Mouse (Mus musculus): ENCODE data around the gene Sox1. TPM values are rescaled to one million over a fixed set of nuclear protein-coding genes. Genes with fewer than 3 reads are reported as not detected.

The Sox1 gene
- total and polyA plus RNA-seq, 2 experiments from 2014 or later, result 2.6 to 16.8 TPM

- H3K27me3 ChIP-seq (ENCODE audit: insufficient read depth, low read length), result peaks cover 68% of the 10 kb centered on the region
- no peak overlapping the region for H3K9ac ChIP-seq (replicated peaks; ENCODE audit: low read length, poor library complexity, severe bottlenecking)
- H3K27ac ChIP-seq (ENCODE audit: low read depth, low read length), result no peak overlapping the region
- 6% methylated on average over 37 of the region's 37 CpGs for WGBS
- no peak for DNase-seq (ENCODE audit: low spot score)
- ATAC-seq (ENCODE audit: low FRiP score), result no peak
- H3K4me2 ChIP-seq (ENCODE audit: low read depth, low read length, poor library complexity, severe bottlenecking), result no peak overlapping the region
- TF ChIP-seq CTCF (IDR thresholded peaks at IDR 0.05), result peak; percentile 58
- no peaks in the 10 kb centered on the region for H3K9me3 ChIP-seq (ENCODE audit: low read length)
- H3K4me1 ChIP-seq (ENCODE audit: insufficient read depth, low read length), result no peaks in the 10 kb centered on the region
- H3K36me3 ChIP-seq (ENCODE audit: insufficient read depth, low read length), result no peaks in the 10 kb centered on the region
- no peak overlapping the region for H3K4me3 ChIP-seq (ENCODE audit: low read depth, low read length)
These were observed 3.5 kb upstream of the Sox1 start for GRCm38 (mm10) chr8:12391366-12392250.

GRCm38 (mm10) chr8:12392801-12393200, 2.3 kb upstream of the Sox1 start:
- H3K4me3 ChIP-seq (ENCODE audit: low read depth, low read length), result no peak overlapping the region
- H3K27me3 ChIP-seq (ENCODE audit: insufficient read depth, low read length), result peaks cover 71% of the 10 kb centered on the region
- no peak overlapping the region for H3K27ac ChIP-seq (ENCODE audit: low read depth, low read length)
- 31% methylated on average over 1 of the region's 1 CpGs for WGBS
- DNase-seq (ENCODE audit: low spot score) (no peak), ATAC-seq (ENCODE audit: low FRiP score) (no peak)
- no peaks in the 10 kb centered on the region for H3K9me3 ChIP-seq (ENCODE audit: low read length)
- no peak overlapping the region for H3K9ac ChIP-seq (replicated peaks; ENCODE audit: low read length, poor library complexity, severe bottlenecking)
- no peaks in the 10 kb centered on the region for H3K36me3 ChIP-seq (ENCODE audit: insufficient read depth, low read length)
- TF ChIP-seq CTCF (IDR thresholded peaks at IDR 0.05), result no peak
- H3K4me2 ChIP-seq (ENCODE audit: low read depth, low read length, poor library complexity, severe bottlenecking), result no peak overlapping the region
- no peaks in the 10 kb centered on the region for H3K4me1 ChIP-seq (ENCODE audit: insufficient read depth, low read length)

DNA sequence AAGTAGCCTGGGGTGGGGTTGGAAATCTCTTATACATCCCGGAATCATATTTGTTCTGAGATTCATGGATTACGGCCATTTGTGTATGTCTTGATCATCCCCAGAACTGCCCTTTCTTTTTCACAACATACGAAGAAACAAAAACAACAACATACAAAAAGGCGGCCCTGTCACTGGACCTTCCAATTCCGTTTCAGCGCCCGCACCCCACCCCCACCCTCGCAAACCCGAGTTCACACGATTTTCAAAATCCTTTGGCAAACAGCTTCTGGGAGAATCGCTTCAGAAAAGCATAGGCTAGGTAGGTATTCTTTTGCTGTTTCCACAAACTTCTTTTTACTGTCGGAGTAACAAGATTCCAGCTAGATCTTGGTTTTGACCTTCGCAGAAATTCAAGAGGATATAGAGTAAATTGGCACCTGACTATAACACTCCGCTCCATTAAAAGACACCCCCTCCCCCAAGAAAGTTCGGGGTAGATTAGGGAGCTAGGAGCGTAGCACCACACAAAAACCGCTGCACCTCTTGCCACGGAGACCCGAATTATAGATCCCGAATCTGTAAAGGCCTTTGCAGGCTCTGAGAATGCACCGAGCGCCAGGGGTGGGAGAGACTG, 602 bp upstream of the Sox1 start:
- H3K36me3 ChIP-seq (ENCODE audit: insufficient read depth, low read length), result no peaks in the 10 kb centered on the region
- H3K4me1 ChIP-seq (ENCODE audit: insufficient read depth, low read length), result no peaks in the 10 kb centered on the region
- no peak overlapping the region; the same call in 1 of the 2 replicates for H3K27ac ChIP-seq (ENCODE audit: low read depth, low read length)
- DNase-seq (ENCODE audit: low spot score) (no peak), ATAC-seq (ENCODE audit: low FRiP score) (no peak)
- WGBS, result 3% methylated on average over 22 of the region's 22 CpGs
- peaks cover 58% of the 10 kb centered on the region for H3K27me3 ChIP-seq (ENCODE audit: insufficient read depth, low read length)
- peak overlapping the region; percentile 44 for H3K4me3 ChIP-seq (ENCODE audit: low read depth, low read length)
- no peaks in the 10 kb centered on the region for H3K9me3 ChIP-seq (ENCODE audit: low read length)
- no peak overlapping the region for H3K9ac ChIP-seq (replicated peaks; ENCODE audit: low read length, poor library complexity, severe bottlenecking)
- H3K4me2 ChIP-seq (ENCODE audit: low read depth, low read length, poor library complexity, severe bottlenecking), result peak overlapping the region; percentile 56
- no peak for TF ChIP-seq CTCF (IDR thresholded peaks at IDR 0.05)

DNA sequence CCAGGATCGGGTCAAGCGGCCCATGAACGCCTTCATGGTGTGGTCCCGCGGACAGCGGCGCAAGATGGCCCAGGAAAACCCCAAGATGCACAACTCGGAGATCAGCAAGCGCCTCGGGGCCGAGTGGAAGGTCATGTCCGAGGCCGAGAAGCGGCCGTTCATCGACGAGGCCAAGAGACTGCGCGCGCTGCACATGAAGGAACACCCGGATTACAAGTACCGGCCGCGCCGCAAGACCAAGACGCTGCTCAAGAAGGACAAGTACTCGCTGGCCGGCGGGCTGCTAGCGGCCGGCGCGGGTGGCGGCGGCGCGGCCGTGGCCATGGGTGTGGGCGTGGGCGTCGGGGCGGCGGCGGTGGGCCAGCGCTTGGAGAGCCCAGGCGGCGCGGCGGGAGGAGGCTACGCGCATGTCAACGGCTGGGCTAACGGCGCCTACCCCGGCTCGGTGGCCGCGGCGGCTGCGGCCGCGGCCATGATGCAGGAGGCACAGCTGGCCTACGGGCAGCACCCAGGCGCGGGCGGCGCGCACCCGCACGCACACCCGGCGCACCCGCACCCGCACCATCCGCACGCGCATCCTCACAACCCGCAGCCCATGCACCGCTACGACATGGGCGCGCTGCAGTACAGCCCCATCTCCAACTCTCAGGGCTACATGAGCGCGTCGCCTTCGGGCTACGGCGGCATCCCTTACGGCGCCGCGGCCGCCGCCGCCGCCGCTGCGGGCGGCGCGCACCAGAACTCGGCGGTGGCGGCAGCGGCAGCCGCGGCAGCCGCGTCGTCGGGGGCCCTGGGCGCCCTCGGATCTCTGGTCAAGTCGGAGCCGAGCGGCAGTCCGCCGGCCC, 1.6 kb downstream of the Sox1 start:
- no peaks in the 10 kb centered on the region for H3K36me3 ChIP-seq (ENCODE audit: insufficient read depth, low read length)
- no peak for DNase-seq (ENCODE audit: low spot score)
- peaks cover 57% of the 10 kb centered on the region for H3K27me3 ChIP-seq (ENCODE audit: insufficient read depth, low read length)
- WGBS, result 2% methylated on average over 88 of the region's 118 CpGs
- no peak for TF ChIP-seq CTCF (IDR thresholded peaks at IDR 0.05)
- peak overlapping the region; percentile 44 for H3K4me3 ChIP-seq (ENCODE audit: low read depth, low read length)
- H3K27ac ChIP-seq (ENCODE audit: low read depth, low read length), result peak overlapping the region; percentile 72
- no peak for ATAC-seq (ENCODE audit: low FRiP score)
- no peaks in the 10 kb centered on the region for H3K4me1 ChIP-seq (ENCODE audit: insufficient read depth, low read length)
- no peaks in the 10 kb centered on the region for H3K9me3 ChIP-seq (ENCODE audit: low read length)
- H3K4me2 ChIP-seq (ENCODE audit: low read depth, low read length, poor library complexity, severe bottlenecking), result peak overlapping the region; percentile 56
- H3K9ac ChIP-seq (replicated peaks; ENCODE audit: low read length, poor library complexity, severe bottlenecking), result peak overlapping the region; percentile 56

GRCm38 (mm10) chr8:12397346-12397925, 2.3 kb downstream of the Sox1 start:
- Histone ChIP-seq H3K9ac (replicated peaks; ENCODE audit: low read length, poor library complexity, severe bottlenecking) (peak overlapping the region; percentile 56), H3K9me3 (ENCODE audit: low read length) (no peaks in the 10 kb centered on the region), H3K4me1 (ENCODE audit: insufficient read depth, low read length) (no peaks in the 10 kb centered on the region), H3K4me2 (ENCODE audit: low read depth, low read length, poor library complexity, severe bottlenecking) (peak overlapping the region; percentile 56), H3K27ac (ENCODE audit: low read depth, low read length) (peak overlapping the region; percentile 72), H3K4me3 (ENCODE audit: low read depth, low read length) (peak overlapping the region; percentile 44), H3K27me3 (ENCODE audit: insufficient read depth, low read length) (peaks cover 50% of the 10 kb centered on the region), H3K36me3 (ENCODE audit: insufficient read depth, low read length) (no peaks in the 10 kb centered on the region)
- no peak for TF ChIP-seq CTCF (IDR thresholded peaks at IDR 0.05)
- under 1% methylated on average over 59 of the region's 59 CpGs for WGBS
- ATAC-seq (ENCODE audit: low FRiP score) (no peak), DNase-seq (ENCODE audit: low spot score) (no peak)
